Mouse (Mus musculus) natural killer cell, adult 2 months (primary cell): ENCODE results near the gene Casp3.

Experiments
- DNase-seq, 2 experiments: peaks; one replicate each; pipeline ENCODE4 v3.0.0; 2022; ENCODE audit warnings: low spot score in 2 of 2

The Casp3 gene

GRCm38 (mm10) chr8:46606930-46607329 is 10.2 kb upstream of the Casp3 start:
- no peak for DNase-seq

DNA sequence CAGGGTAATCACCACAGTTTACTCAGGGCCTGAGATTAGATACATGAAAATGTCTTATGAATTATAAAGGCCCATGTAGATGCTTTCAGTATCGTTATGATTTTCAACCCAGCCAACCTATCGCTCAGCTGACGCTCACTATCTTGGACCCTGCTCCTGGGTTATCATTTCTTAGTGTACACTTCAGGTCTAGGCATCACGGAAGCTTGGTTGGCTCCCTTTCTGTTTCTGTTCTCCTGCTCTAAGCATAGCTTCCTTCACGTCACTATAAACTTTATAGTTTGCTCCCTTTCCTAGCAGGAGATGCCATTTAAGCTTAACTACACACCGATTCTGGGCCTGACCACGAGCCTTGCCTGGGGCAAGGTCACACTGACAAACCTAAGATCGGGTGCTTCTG is 5.5 kb upstream of the Casp3 start:
- DNase-seq = no peak

DNA sequence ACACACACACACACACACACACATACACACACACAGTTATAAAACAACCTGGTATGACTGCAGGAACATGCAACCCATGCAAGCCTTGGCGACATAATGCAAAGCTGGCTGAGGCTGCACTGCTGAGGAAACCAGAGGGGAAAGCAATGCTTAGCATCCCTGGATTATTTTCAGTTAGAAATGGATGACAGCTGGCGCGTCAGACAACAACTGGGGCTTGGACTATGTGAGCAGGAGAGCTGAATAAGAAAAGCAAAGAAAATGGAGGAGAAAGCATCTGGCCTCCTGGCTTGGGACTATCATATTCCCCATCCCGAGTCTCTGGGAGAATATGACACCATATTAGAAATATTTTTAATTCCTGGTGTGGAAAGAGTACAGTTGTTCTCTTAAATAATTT is 4.2 kb upstream of the Casp3 start:
- DNase-seq = no peak

GRCm38 (mm10) chr8:46613377-46613776 is 3.7 kb upstream of the Casp3 start:
- DNase-seq = no peak

GRCm38 (mm10) chr8:46615936-46616335 is 1.2 kb upstream of the Casp3 start:
- no peak for DNase-seq

- peak; percentile 27 to 31 for DNase-seq
Observed at GRCm38 (mm10) chr8:46617690-46618620, 864 bp downstream of the Casp3 start.

GRCm38 (mm10) chr8:46618639-46619320 is 1.7 kb downstream of the Casp3 start:
- no peak for DNase-seq

DNA sequence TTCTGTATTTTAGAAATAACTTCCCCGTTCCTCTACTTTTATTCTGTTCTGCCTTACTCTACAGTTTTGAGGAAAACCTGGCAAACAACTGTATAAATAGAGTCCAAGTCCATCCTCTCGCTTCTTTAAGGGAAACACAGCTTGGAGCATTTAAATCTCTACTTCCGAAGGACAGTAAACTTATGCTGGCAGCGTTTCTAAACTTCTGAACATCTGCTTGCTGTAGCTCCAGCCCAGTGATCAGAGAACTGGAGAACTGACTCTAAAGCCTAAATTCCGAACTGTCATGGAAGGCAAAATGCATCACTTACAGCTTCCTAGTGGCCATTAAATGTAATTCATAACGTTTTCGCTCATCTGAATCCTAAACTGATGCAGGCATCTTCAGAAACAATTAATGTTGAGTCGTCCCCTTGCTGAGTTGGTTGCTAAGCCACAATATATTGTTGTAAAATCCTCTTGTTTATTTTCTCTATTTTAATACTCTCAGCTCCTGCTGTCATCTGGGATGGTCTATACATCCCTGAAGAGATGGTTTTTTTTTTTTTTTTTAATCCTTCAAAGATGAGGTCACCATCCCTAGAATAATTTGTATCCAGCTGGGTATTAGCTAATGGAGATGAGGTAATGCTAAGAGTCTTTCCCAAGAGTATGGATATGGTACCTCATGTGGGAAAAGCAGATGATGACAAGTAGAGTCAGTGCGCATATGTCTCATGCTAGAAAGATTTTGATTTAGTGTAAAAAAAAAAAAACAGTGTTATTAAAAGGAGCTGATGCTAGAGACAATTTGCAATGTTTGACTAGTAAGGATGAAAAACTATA is 5.6 kb downstream of the Casp3 start:
- no peak for DNase-seq

DNA sequence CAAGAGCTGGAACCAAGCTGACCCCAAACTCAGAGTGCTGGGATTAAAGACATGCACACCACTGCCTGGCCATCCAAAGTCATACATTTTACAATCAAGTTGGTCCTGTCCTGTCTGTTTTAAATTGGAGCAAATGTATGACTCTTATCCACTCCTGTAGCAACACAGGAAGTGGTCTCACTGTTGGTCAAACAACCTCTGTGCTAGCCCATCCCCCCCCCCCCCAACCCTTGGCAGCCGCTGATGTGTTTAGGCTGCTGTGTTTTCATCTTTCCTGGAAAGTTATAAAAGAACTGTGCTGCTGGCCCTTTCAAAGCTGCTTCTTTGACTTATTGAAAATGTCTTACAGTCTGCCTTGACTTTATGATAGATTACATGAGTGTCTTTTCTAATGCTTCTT is 8.1 kb downstream of the Casp3 start:
- DNase-seq = peak in 1 of 2 experiments; percentile 26

- peak in 1 of 2 experiments; percentile 19 for DNase-seq
Observed at GRCm38 (mm10) chr8:46626642-46627041, 9.6 kb downstream of the Casp3 start.

DNA sequence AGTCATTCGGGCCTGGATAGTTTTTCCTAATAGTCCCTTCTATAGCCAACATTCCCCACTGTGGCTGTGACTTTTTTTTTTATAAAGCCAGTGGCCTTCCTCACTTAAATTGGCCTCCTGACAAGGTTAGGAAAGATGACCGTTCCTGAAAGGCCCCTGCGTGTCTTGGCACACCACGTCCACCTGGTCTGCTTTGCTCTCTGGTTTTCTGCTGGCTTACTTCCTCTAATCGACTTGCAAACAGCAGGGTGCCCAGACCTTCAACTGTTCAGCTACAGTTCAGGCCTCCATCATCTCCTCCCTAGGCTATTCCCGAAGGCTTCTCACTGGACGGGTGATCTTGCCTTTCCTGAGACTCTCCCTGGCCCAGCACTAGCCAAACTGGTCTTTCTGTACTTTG is 10.8 kb downstream of the Casp3 start:
- DNase-seq = no peak

DNA sequence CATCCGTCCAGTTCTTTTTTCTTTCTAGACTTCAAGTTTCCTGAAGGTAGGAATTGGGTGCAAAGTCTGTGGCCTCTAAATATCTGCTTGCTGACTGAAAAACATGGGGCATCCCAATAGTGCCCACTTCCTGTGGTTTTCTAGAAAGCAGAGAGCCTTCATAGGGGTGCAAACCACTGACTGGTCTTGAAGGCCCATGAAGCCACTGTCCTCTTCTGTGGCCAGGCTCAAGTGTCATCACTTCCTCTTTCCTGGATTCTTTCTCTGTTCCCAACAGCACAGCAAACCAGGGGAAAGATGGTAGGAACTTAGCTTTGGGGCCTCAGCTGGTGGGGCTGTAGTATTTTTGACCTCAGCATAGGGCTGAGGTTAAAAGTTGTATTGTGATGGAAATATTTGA is 11.6 kb downstream of the Casp3 start:
- DNase-seq = peak; percentile 25 to 50

GRCm38 (mm10) chr8:46630422-46630821 is 13.3 kb downstream of the Casp3 start:
- no peak for DNase-seq

- no peak for DNase-seq
Observed at GRCm38 (mm10) chr8:46630932-46631331, 13.8 kb downstream of the Casp3 start.

DNA sequence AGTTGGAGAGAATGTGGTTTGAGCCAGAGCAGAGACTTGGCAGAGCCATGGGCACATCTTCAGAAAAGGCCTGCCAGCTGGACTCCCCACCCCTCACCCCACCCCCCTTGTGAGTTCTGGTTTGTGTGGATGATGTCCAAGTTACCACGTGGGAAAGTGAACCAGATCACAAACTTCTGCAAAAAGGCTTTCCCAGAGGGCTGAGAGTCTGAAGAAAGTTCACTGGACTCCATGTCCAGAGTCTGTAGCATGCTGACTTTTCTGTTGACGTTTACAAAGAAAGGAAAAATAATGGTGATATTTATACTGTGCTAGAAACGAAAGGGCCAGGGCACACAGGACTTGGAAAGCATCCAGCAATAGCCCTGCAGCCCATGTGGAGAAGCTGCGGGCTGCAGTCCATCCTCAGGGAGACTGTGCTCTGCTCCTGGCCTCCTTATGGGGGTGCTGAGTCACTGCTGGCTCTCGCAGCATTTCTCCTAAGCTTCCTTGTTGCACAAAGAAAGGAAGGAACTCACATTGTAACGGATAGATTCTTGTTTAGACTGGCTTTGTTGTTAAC is 22.0 kb downstream of the Casp3 start:
- DNase-seq = no peak

GRCm38 (mm10) chr8:46639852-46640251 is 22.8 kb downstream of the Casp3 start:
- no peak for DNase-seq

DNA sequence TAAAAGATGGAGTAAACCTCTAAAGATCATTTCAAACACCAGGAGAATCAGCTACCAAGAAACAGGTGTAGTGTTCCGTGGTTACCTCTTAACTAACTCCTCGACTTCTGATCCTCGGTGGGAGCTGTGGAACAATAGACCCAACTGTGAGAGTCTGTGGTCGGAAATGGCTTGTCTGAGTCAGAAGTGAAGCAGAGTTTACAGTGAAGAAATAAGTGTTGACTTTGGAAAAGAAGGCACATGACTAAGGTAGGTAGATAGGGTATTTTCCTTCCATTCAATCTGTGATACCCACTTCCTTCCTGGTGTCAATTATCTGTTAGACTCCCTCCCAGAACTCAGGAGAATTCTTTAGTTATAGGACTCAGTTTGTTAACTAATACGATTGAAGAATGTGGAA is 24.2 kb downstream of the Casp3 start:
- peak; percentile 12 to 44 for DNase-seq

DNA sequence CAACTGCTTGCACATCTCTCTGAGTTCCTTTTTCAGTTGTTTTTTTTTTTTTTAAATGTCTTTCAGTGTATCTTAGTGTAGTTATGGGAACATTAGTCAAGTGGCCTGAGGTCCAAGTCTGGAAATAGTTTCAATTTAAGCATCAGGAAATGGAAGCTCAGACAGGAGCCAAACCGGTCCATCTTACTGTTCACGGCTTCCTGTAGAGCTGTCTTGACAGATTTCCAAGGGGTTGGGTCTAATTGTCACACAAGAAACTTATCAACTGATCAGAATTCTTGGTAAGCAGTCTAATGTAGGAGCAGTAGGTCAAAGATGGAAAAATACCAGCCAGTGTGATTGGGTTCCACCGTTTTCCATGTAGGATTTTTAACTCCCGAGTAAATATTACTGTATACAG is 31.3 kb downstream of the Casp3 start:
- DNase-seq = no peak

- DNase-seq = no peak
Observed at GRCm38 (mm10) chr8:46651872-46652271, 34.8 kb downstream of the Casp3 start.

- DNase-seq = no peak
Observed at GRCm38 (mm10) chr8:46655919-46656318, 38.8 kb downstream of the Casp3 start.

DNA sequence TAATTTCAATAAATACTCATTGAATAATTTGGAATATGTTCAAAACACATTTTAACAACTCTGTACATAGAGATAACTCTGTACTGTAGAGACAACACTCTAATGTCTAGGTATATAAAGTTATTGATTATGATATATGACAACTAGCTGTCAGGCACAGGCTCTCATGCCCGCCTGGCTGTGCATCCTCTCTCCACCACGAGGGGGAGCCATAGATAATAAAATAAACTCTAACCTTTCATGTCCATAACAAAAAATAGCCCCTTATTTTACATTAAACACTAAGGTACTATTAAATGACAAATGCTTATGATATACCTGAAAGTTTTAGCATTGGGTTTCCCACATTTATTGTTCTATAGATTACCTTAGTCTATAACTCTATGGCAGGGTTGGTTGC is 54.4 kb downstream of the Casp3 start:
- DNase-seq = peak; percentile 56 to 73
